Mouse (Mus musculus) hindbrain, embryonic 14.5 days (tissue): ENCODE data around the gene Susd4. TPM values are rescaled to one million over a fixed set of nuclear protein-coding genes. Genes with fewer than 3 reads are reported as not detected.

Experiments used
- ATAC-seq: fragments of 200-750 bp; cut with Nextera tagmentation; 2 replicates; pipeline ENCODE4 v1.8.0; 2017; ENCODE audit warnings: moderate number of reproducible peaks, mild to moderate bottlenecking, moderate TSS enrichment, moderate library complexity; ENCODE audit not compliant: low FRiP score
- DNase-seq: peaks from one replicate; pipeline ENCODE4 v3.0.0-alpha.2; 2015; ENCODE audit warnings: low spot score
- H3K27ac ChIP-seq: fragments of 300-500 bp; sonication (generic); 2 replicates; pipeline ENCODE4 v1.5.1; 2014; ENCODE audit warnings: mild to moderate bottlenecking, moderate library complexity
- H3K27me3 ChIP-seq: fragments of 300-500 bp; sonication (generic); 2 replicates; pipeline ENCODE4 v1.6.1; 2014; ENCODE audit warnings: mild to moderate bottlenecking, low read length, mixed read lengths; ENCODE audit not compliant: control insufficient read depth, insufficient read depth
- H3K36me3 ChIP-seq: fragments of 300-500 bp; sonication (generic); replicated peaks from 2 replicates; pipeline ENCODE4 v1.6.1; 2014; ENCODE audit not compliant: control insufficient read depth, insufficient read depth
- H3K4me1 ChIP-seq: fragments of 300-500 bp; sonication (generic); replicated peaks from 2 replicates; pipeline ENCODE4 v1.6.1; 2014; ENCODE audit warnings: antibody characterized with exemption, low read length, mixed read lengths; ENCODE audit not compliant: control insufficient read depth, insufficient read depth
- H3K4me2 ChIP-seq: fragments of 300-500 bp; sonication (generic); replicated peaks from 2 replicates; pipeline ENCODE4 v1.6.1; 2014; ENCODE audit warnings: mild to moderate bottlenecking, moderate library complexity
- H3K4me3 ChIP-seq: fragments of 300-500 bp; sonication (generic); replicated peaks from 2 replicates; pipeline ENCODE4 v1.5.1; 2014; ENCODE audit warnings: mild to moderate bottlenecking, low read length
- H3K9ac ChIP-seq: fragments of 300-500 bp; sonication (generic); 2 replicates; pipeline ENCODE4 v1.6.1; 2014
- H3K9me3 ChIP-seq: fragments of 300-500 bp; sonication (generic); 2 replicates; pipeline ENCODE4 v1.6.1; 2016; ENCODE audit warnings: low read length; ENCODE audit not compliant: control insufficient read depth
- WGBS: fragments of 180-500 bp; shearing (Covaris S2); extraction: QIAGEN DNeasy Blood & Tissue Kit; methylation state at CpG from one replicate; pipeline ENCODE4 v1.1.7; 2014; 5-methylcytosine and 5-hydroxymethylcytosine counted together
- polyA plus RNA-seq: library from polyadenylated mRNA; unstranded; fragments of >200 nt; fragmentation: Nextera tagmentation; extraction: Ambion mirVana; gene quantifications from 2 replicates; pipeline ENCODE4 v1.2.1, GENCODE M21; 2014

The Susd4 gene
- polyA plus RNA-seq = 73.9 and 83.9 TPM in 2 replicates

GRCm38 (mm10) chr1:182763716-182764461 is at the start of gene Susd4:
TSS of gene Susd4 (plus strand) at chr1:182763860.
- WGBS = under 1% methylated on average over 68 of the region's 95 CpGs
- Histone ChIP-seq H3K9me3 (no peaks in the 10 kb centered on the region), H3K27ac (peak within 1 kb of the TSS; percentile 86), H3K4me2 (peak within 1 kb of the TSS; percentile 89), H3K27me3 (no peaks in the 10 kb centered on the region), H3K4me3 (peak within 1 kb of the TSS; percentile 53), H3K4me1 (peaks cover 12% of the 10 kb centered on the region; the same call in 1 of the 2 replicates), H3K9ac (peak within 1 kb of the TSS; percentile 76), H3K36me3 (no peaks in the 10 kb centered on the region)
- ATAC-seq = peak; percentile 93
- peak; percentile 87 for DNase-seq

GRCm38 (mm10) chr1:182714236-182714935 is 49.3 kb upstream of the Susd4 start:
- DNase-seq (no peak), ATAC-seq (no peak)
- no peak overlapping the region for H3K9ac ChIP-seq
- H3K9me3 ChIP-seq = no peaks in the 10 kb centered on the region
- 70% methylated on average over 6 of the region's 6 CpGs for WGBS
- H3K27me3 ChIP-seq = no peaks in the 10 kb centered on the region
- no peaks in the 10 kb centered on the region for H3K36me3 ChIP-seq
- H3K4me2 ChIP-seq = no peak overlapping the region
- H3K27ac ChIP-seq = no peak overlapping the region
- H3K4me1 ChIP-seq = 0 out of 2 replicates have a peak, but pooled peaks cover 5% of the 10 kb centered on the region
- H3K4me3 ChIP-seq = no peak overlapping the region

- Histone ChIP-seq H3K4me1 (peaks cover 6% of the 10 kb centered on the region; the same call in 1 of the 2 replicates), H3K4me2 (no peak overlapping the region), H3K36me3 (no peaks in the 10 kb centered on the region), H3K27me3 (no peaks in the 10 kb centered on the region), H3K27ac (no peak overlapping the region), H3K4me3 (no peak overlapping the region), H3K9me3 (no peaks in the 10 kb centered on the region), H3K9ac (no peak overlapping the region)
- DNase-seq (no peak), ATAC-seq (no peak)
- WGBS = 38% methylated on average over 12 of the region's 12 CpGs
These were observed 36.1 kb upstream of the Susd4 start for GRCm38 (mm10) chr1:182727541-182727940.

- H3K9ac ChIP-seq = no peak overlapping the region
- no peak overlapping the region for H3K27ac ChIP-seq
- 66% methylated on average over 9 of the region's 9 CpGs for WGBS
- H3K4me3 ChIP-seq = no peak overlapping the region
- H3K27me3 ChIP-seq = no peaks in the 10 kb centered on the region
- DNase-seq (no peak), ATAC-seq (no peak)
- H3K4me1 ChIP-seq = peaks cover 6% of the 10 kb centered on the region; the same call in 1 of the 2 replicates
- H3K9me3 ChIP-seq = no peaks in the 10 kb centered on the region
- H3K4me2 ChIP-seq = no peak overlapping the region
- no peaks in the 10 kb centered on the region for H3K36me3 ChIP-seq
These were observed 34.7 kb upstream of the Susd4 start for GRCm38 (mm10) chr1:182729002-182729401.

GRCm38 (mm10) chr1:182732695-182733094 is 31.0 kb upstream of the Susd4 start:
- WGBS = 53% methylated on average over 7 of the region's 7 CpGs
- no peaks in the 10 kb centered on the region for H3K9me3 ChIP-seq
- H3K4me2 ChIP-seq = no peak overlapping the region
- H3K4me1 ChIP-seq = peaks cover 5% of the 10 kb centered on the region; the same call in 1 of the 2 replicates
- ATAC-seq (no peak), DNase-seq (no peak)
- no peaks in the 10 kb centered on the region for H3K27me3 ChIP-seq
- no peaks in the 10 kb centered on the region for H3K36me3 ChIP-seq
- no peak overlapping the region for H3K27ac ChIP-seq
- H3K9ac ChIP-seq = no peak overlapping the region
- no peak overlapping the region for H3K4me3 ChIP-seq

- Histone ChIP-seq H3K36me3 (no peaks in the 10 kb centered on the region), H3K27ac (no peak overlapping the region), H3K27me3 (no peaks in the 10 kb centered on the region), H3K4me3 (no peak overlapping the region), H3K9ac (no peak overlapping the region), H3K9me3 (no peaks in the 10 kb centered on the region), H3K4me1 (no peaks in the 10 kb centered on the region), H3K4me2 (no peak overlapping the region)
- DNase-seq = no peak
- WGBS = 65% methylated on average over 4 of the region's 4 CpGs
- no peak for ATAC-seq
These were observed 27.8 kb upstream of the Susd4 start for GRCm38 (mm10) chr1:182735891-182736290.

GRCm38 (mm10) chr1:182747081-182747480 is 16.6 kb upstream of the Susd4 start:
- H3K27ac ChIP-seq = no peak overlapping the region
- ATAC-seq (no peak), DNase-seq (no peak)
- 91% methylated on average over 9 of the region's 9 CpGs for WGBS
- no peak overlapping the region for H3K4me2 ChIP-seq
- H3K36me3 ChIP-seq = no peaks in the 10 kb centered on the region
- H3K4me3 ChIP-seq = no peak overlapping the region
- H3K4me1 ChIP-seq = no peaks in the 10 kb centered on the region
- no peaks in the 10 kb centered on the region for H3K27me3 ChIP-seq
- no peak overlapping the region for H3K9ac ChIP-seq
- H3K9me3 ChIP-seq = no peaks in the 10 kb centered on the region

GRCm38 (mm10) chr1:182747834-182748233 is 15.8 kb upstream of the Susd4 start:
- Histone ChIP-seq H3K9me3 (no peaks in the 10 kb centered on the region), H3K4me2 (no peak overlapping the region), H3K36me3 (no peaks in the 10 kb centered on the region), H3K4me3 (no peak overlapping the region), H3K27ac (no peak overlapping the region), H3K27me3 (no peaks in the 10 kb centered on the region), H3K4me1 (no peaks in the 10 kb centered on the region), H3K9ac (no peak overlapping the region)
- ATAC-seq (no peak), DNase-seq (no peak)
- 91% methylated on average over 17 of the region's 17 CpGs for WGBS

- Histone ChIP-seq H3K9me3 (no peaks in the 10 kb centered on the region), H3K36me3 (no peaks in the 10 kb centered on the region), H3K27ac (no peak within 1 kb of the TSS), H3K4me3 (no peak within 1 kb of the TSS), H3K9ac (no peak within 1 kb of the TSS), H3K4me1 (no peaks in the 10 kb centered on the region; the same call in 1 of the 2 replicates), H3K27me3 (no peaks in the 10 kb centered on the region), H3K4me2 (no peak within 1 kb of the TSS)
- WGBS = 91% methylated on average over 9 of the region's 9 CpGs
- DNase-seq (no peak), ATAC-seq (no peak)
These were observed 14.6 kb upstream of the Susd4 start, which contains the start of gene Ccdc185 for GRCm38 (mm10) chr1:182749080-182749479. TSS of gene Ccdc185 (minus strand) at chr1:182749180.
